Mouse (Mus musculus) left cerebral cortex, postnatal 36 days (tissue): Measurements from ENCODE around the gene Gm26602. TPM values are rescaled to one million over a fixed set of nuclear protein-coding genes. Genes with fewer than 3 reads are reported as not detected.
A peak's percentile ranks its signal among the peaks of the same experiment; 100 is the strongest.

Experiments used
- DNase-seq, 2 experiments: peaks; one replicate each; pipeline ENCODE4 v3.0.0; 2021 to 2022; ENCODE audit warnings: low spot score in 2 of 2, mixed read lengths in 1 of 2
- intact Hi-C: fragments of 180-260 bp; cut with DNase I; formaldehyde crosslinking; loops from one replicate; pipeline ENCODE4 v1.15.1; 2025
- total RNA-seq, 2 experiments: library from RNA; stranded (reverse); gene quantifications; 2 replicates each; pipeline ENCODE4 v1.2.3; 2021

Gene Gm26602
- not detected for total RNA-seq

GRCm38 (mm10) chr10:79910556-79910955 lies at the start of gene Gm26602:
Gm26602 (plus strand) TSS chr10:79910856.
- intact Hi-C loops = no loop called here
- no peak for DNase-seq

DNA sequence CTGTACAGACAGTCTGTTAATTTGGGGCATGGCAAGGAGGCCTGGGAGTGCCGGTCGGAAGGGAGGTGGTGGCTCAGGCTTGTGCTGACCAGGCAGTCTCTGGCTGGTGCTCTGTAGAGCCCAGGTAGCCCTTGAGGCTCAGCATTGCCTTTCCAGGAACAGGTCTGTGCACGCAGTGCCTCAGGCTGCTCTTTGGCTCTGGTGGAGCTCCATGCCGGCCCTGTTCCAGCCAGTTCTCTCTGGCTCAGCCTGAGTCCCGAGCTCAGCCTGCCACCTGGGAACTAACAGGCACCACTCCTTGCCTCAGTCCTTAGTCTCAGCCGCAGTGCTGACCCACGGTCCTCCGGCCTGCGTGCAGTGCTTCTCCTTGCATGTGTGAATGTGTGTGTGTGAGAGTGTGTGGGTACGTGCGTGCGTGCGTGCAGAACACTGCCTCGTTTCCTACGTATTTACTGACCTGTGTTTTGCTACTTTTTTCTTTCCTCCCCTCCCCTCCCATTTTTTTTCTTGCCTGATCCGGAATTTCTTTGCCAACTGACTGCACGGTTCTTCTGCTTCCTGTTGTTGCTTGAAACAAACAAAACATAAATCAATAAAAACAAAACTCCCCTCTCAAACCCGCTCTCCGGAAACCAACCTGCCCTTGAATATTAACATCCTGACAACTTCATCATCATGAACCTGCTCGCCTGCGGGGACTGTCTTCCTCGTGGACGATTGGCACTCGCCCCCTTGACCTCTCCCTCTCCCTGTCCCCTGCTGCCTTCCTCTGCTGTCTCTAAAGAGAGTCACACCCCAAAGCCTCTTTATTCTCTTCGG lies 49.2 kb upstream of the Gm26602 start:
- intact Hi-C loops = no loop called here
- DNase-seq = no peak

DNA sequence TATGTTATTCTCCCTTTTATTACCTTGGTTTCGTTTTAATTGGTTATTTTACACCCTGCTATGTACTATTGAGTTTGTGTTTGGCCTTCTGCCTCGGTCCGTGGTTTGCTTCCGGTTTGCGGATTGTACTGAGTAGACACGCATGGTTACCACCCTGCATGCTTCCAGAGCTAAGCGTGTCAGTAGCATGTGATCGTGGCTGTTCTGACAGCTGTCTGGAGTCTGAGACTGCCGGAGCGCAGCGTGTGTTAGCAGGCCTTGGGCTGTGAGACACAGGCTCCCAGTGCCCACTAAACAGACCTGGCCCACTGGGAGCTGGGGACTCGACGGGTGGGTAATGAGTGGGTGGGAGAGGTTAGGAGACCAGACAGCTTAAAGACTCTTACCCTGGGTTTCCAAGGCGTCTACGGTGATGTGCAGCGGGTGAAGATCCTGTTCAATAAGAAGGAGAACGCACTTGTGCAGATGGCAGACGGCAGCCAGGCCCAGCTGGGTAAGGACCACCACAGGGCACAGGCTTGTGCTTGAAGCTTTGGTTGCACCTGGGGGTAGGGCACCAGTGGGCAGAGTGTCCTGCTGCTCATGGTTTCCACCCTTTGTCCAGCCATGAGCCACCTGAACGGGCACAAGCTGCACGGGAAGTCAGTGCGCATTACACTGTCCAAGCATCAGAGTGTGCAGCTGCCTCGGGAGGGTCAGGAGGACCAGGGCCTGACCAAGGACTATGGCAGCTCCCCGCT lies 48.4 kb upstream of the Gm26602 start:
- intact Hi-C loops = no loop called here
- no peak for DNase-seq

GRCm38 (mm10) chr10:79862925-79863324 lies 47.7 kb upstream of the Gm26602 start:
- DNase-seq = no peak
- intact Hi-C loops = no loop called here

DNA sequence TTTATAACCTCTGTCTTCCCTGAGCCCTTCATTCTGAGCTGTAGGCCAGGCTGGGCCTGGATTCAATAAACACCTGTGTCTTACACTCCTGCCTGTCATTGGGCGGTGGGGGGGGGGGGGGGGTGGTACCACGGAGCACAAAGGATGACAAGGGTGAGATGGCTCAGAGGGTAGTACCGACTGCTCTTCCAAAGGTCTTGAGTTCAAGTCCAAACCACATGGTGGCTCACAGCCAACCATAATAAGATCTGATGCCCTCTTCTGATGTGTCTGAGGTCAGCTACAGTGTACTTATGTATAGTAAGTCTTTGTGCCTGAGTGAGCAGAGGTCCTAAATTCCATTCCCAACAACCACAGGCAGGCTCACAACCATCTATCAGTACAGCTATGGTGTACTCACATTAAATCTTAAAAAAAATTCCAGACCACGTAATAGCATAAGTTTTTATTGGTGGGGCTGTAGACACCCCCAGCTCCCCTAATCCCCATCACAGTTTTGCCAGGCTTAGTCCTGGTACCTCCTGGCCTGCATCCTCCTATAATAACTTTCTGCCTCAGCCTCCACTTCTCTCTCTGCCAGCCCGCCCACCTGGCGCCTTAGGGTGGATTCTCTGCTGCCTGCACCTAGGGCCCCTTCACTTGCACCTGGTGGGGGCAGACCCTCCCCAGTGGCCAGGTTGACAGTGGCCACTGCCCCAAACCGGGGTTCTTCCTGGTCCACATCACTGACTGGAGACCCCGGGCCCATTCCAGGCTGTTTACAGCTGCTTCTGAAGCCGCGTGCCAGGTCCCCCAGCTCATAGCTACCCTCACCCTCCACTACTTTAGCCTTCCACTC lies 46.1 kb upstream of the Gm26602 start:
- no peak for DNase-seq
- intact Hi-C loops = no loop called here

DNA sequence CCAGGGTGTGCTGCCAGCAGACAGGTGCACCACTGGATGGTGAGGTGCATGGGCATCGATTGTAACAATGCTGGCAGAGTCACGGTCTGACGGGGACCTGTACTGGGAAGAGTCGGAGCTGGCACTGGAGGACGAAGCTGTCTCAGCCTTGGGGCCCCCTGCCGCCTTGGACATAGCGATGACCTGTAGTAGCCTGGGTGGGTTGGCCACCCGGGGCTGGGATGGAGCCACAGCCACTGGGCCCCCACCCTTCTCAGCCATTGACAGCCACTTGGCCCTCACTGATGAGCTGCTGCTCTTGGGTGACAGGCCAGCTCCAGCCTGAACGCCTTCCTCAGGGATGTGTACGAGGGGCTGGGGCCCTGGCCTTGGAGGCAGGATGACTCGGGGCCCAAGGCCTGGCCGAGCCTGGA lies 45.5 kb upstream of the Gm26602 start:
- intact Hi-C loops = no loop called here
- no peak for DNase-seq

- intact Hi-C loops = no loop called here
Observed at GRCm38 (mm10) chr10:79865801-79866295, 44.8 kb upstream of the Gm26602 start.

DNA sequence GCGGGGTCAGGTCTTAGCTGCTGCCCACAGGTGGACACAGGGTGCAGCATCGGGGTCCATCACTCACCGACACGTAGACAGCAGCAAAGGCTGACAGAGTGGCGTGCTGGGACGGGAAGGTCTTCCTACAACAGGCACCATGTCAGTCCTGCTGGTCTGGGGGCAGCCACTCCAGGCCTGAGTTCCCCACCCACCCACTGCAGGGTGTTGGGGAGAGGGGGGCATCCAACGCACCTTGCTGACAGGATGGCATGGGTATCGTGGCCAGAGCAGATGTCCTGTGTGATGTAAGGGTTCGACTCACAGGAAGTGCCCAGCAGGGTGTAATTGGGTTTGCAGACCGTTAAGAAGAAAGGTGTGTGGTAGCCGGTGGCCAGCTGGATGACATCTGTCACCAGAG lies 44.1 kb upstream of the Gm26602 start:
- DNase-seq = no peak
- intact Hi-C loops = no loop called here

More at GRCm38 (mm10) chr10:79865801-79866295, 44.8 kb upstream of the Gm26602 start:
- no peak for DNase-seq

GRCm38 (mm10) chr10:79871845-79872244 lies 38.8 kb upstream of the Gm26602 start:
- no peak for DNase-seq
- intact Hi-C loops = no loop called here

DNA sequence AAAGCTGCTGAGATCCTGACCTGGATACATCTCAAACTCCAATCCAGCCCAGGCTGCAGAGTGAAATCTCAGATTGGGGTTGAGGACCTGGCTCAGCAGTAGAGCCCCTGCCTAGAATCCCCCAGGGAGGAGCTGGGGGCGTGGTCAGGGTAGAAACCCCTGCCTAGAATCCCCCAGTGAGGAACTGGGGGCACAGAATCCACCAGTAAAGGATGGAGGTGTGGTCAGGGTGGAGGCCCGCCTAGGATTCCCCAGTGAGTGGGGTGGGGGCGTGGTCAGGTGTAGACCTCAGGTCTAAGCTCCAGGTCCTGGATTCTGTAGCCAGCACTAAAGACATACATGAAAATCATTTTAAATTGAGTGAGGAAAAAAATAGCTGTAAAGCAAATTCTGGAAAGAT lies 37.8 kb upstream of the Gm26602 start:
- DNase-seq = no peak
- intact Hi-C loops = no loop called here

- no peak for DNase-seq
- intact Hi-C loops = no loop called here
Observed at GRCm38 (mm10) chr10:79873313-79873712, 37.3 kb upstream of the Gm26602 start.

DNA sequence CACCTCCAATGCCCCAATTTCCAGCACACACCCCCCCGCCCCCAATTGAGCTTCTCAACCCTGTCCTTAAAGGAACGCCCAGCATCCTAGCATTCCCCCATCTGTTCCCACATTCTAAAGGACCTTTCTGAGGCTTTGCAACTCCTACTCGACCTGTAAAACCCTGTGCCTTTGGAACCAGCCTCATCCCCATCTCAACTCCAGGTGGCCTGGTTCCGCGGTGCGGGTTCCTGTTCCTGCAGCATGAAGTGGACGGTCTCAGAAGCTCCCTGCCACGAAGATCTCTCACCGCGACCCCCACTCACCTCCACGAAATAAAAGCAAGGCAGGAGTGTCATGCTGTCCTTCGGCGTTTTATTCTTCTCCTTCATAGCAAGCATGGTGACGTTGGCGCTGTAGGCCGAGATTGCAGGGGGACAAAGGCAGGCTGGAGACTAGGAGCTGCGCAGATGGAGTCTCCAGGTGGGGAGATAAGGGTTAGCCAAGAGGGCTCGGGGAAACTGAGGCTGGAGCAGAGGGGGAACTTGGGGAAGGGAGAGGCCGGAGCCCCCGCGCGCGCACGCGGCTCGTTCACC lies 36.9 kb upstream of the Gm26602 start:
- intact Hi-C loops = loop anchor here (2.0 kb wide), 1 partner anchor 19 kb away; the partner anchor contains the start of gene Ptbp1
- no peak for DNase-seq

DNA sequence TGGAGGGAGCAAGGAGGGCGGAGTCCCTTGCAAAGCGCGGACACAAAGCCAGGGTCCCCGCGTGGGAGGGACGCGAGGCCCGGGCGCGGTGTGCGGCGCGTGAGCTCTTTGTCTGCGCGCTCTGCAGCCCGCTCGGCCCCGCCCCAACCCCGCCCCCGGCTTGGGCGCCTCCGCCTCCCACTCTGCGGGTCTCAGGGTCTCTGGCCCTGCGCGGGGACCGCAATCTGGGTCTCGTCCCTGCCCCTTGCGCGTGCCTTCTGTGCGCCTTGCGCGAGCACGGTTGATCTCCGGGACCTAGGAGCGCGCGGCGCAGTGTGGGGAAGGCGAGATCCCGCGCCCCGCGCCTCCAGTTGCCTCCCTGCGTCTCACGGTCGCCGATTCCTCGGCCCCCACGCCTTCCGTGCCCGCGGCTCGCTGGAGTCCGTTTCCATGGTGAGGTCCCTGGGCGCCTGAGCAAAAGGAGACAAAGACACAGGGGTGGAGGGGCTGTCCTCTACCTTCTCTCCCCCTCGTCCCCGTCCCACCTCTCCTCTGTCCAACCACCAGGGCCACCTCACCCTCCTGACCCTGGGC lies 36.3 kb upstream of the Gm26602 start, which contains the start of the genes Prtn3 and Plppr3:
TSS of gene Prtn3 (plus strand) at position 187 of the 573 bp plus-strand sequence.
TSS of gene Plppr3 (minus strand) at position 345 of the 573 bp plus-strand sequence.
- peak in 1 of 2 experiments; percentile 60 for DNase-seq
- intact Hi-C loops = loop anchor here (2.0 kb wide), 1 partner anchor 20 kb away; the partner anchor contains the start of gene Ptbp1

GRCm38 (mm10) chr10:79877174-79877573 lies 33.5 kb upstream of the Gm26602 start:
- no peak for DNase-seq

DNA sequence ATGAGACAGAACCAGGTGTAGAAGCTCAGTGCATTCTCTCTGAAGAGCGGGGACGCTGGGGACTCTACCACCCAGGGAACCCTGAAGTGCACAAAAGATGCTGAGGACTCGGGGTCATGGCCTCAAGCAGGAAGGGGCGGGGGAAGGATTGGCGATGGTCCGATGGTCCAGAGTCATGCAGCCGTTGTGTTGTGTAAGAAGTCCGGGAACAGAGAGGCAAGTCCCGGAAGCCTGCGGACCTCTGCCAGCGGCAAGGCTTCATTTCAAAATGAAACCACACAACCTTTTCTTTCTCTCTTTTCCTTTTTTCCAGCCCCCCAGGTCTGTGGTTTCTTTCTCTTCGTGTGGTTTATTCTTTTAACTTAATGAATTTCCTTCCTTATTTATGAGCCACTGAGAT lies 32.9 kb upstream of the Gm26602 start:
- intact Hi-C loops = no loop called here
- no peak for DNase-seq

More at GRCm38 (mm10) chr10:79877174-79877573, 33.5 kb upstream of the Gm26602 start:
- intact Hi-C loops = no loop called here

- no peak for DNase-seq
- intact Hi-C loops = no loop called here
Observed at GRCm38 (mm10) chr10:79879527-79879926, 31.1 kb upstream of the Gm26602 start.

DNA sequence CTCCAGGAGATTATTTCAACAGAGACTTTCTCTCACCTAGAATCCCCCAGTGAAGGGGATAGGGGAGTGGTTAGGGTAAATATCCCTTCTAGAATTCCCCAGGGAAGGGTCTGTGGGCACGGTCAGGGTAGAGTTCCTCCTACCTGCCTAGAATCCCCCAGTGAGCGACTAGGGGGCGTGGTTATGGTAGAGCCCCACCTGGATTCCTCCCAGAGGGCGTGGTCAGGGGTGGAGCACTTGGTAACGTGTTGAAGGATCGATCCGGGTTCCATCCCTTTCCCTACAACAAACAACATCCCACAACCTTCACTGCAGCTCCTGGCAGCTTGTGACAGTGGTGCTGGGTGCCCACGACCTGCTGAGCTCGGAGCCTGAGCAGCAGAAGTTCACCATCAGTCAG lies 29.9 kb upstream of the Gm26602 start:
- intact Hi-C loops = loop anchor here (5.0 kb wide), 2 partner anchors 42 to 48 kb away; partner anchors contain the start of gene R3hdm4
- no peak for DNase-seq

DNA sequence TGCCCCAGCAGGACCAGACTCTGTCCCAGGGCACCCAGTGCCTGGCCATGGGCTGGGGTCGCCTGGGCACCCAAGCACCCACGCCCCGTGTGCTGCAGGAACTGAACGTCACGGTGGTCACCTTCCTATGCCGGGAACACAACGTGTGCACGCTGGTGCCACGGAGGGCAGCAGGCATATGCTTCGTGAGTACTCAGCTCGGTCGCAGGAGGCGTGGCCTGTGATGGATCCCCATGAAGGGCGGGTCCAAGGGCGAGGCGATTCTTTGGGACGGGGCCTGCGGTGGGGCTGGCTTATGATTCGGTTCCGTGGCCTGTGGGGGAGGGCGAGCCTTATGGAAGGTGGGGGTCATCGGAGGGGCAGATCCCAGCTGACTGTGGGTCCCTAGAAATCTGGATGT lies 28.7 kb upstream of the Gm26602 start:
- intact Hi-C loops = loop anchor here (5.0 kb wide), 2 partner anchors 40 to 50 kb away; partner anchors contain the start of gene R3hdm4
- no peak for DNase-seq
